Mouse (Mus musculus) G1E (cell line): ENCODE data around the gene Rab2b. TPM values are rescaled to one million over a fixed set of nuclear protein-coding genes. Genes with fewer than 3 reads are reported as not detected.

Source experiments
- ATAC-seq: 2 replicates; pipeline ENCODE4 v1.8.0; 2016; ENCODE audit warnings: mild to moderate bottlenecking; ENCODE audit not compliant: insufficient number of reproducible peaks, poor library complexity, low FRiP score, severe bottlenecking; ENCODE audit errors: extremely low read depth
- DNase-seq: peaks from one replicate; pipeline ENCODE4 v3.0.0; 2012; ENCODE audit warnings: low spot score
- H3K27me3 ChIP-seq: 2 replicates; pipeline ENCODE4 v1.6.1; 2012; ENCODE audit warnings: mild to moderate bottlenecking, low read length, inconsistent platforms; ENCODE audit not compliant: insufficient read depth
- H3K36me3 ChIP-seq: replicated peaks from 2 replicates; pipeline ENCODE3; 2012; ENCODE audit warnings: mild to moderate bottlenecking, inconsistent platforms
- H3K4me1 ChIP-seq: 2 replicates; pipeline ENCODE4 v1.6.1; 2012; ENCODE audit warnings: low read depth, low read length, inconsistent platforms, mixed read lengths; ENCODE audit not compliant: insufficient read depth
- H3K4me3 ChIP-seq: 2 replicates; pipeline ENCODE4 v1.5.1; 2012; ENCODE audit warnings: low read depth, mild to moderate bottlenecking, inconsistent platforms, low read length, moderate library complexity, mixed read lengths
- H3K9me3 ChIP-seq: replicated peaks from 2 replicates; pipeline ENCODE4 v1.6.1; 2012; ENCODE audit warnings: inconsistent platforms
- CTCF ChIP-seq: IDR thresholded peaks from 2 replicates; pipeline ENCODE4 v1.5.1; 2012; ENCODE audit warnings: low read depth, low read length, inconsistent platforms, mixed read lengths
- GATA1 ChIP-seq: IDR thresholded peaks from 2 replicates; pipeline ENCODE4 v1.6.1; 2012; ENCODE audit warnings: borderline replicate concordance, low read length, inconsistent platforms, mixed read lengths
- GATA2 ChIP-seq: IDR thresholded peaks from 2 replicates; pipeline ENCODE4 v1.6.1; 2012; ENCODE audit warnings: low read depth, low read length, inconsistent platforms, borderline replicate concordance
- POLR2AphosphoS5 ChIP-seq: IDR thresholded peaks from 2 replicates; pipeline ENCODE4 v1.6.1; 2012; ENCODE audit warnings: low read depth, low read length, inconsistent platforms; ENCODE audit not compliant: insufficient replicate concordance
- TAL1 ChIP-seq: conservative IDR thresholded peaks from 2 replicates; pipeline ENCODE4 v1.6.1; 2012; ENCODE audit warnings: low read depth, low read length, inconsistent platforms, mixed read lengths
- polyA plus RNA-seq: library from polyadenylated mRNA; stranded (reverse); fragments of >175 nt; gene quantifications from 2 replicates; pipeline ENCODE4 v1.2.3, GENCODE M21; 2012
- total RNA-seq, 2 experiments: library from RNA; stranded (forward) in 1 of 2; stranded (reverse) in 1 of 2; fragments of 200-1000 nt in 1 of 2; fragments of >200 nt in 1 of 2; fragmentation: Nextera tagmentation in 1 of 2; gene quantifications; 2 replicates each; pipeline ENCODE4 v1.2.3; 2014 to 2017

Gene Rab2b
- total and polyA plus RNA-seq, 3 experiments: 0.91 to 31.2 (median 13.8) TPM

DNA sequence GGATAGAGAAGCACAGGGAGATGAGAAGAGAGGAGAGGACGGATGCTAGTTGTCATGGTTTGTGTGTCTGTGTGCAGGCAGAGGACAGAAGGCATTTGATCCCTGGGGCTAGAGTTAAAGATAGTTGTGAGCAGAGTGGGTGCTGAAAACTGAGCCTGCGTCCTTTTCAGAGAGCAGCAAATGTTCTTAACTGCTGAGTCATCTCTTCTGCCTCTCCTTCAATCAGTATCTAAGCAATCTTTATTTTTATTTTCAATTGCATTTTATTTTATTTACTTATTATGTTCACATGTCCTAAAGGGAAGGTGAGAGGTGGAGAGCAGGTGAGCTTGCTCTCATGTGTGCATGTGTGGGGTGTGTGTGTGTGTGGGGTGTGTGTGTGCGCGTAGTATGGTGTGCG lies 4.3 kb upstream of the Rab2b start:
- H3K36me3 ChIP-seq: peaks cover 63% of the 10 kb centered on the region
- H3K4me1 ChIP-seq: peaks cover 31% of the 10 kb centered on the region
- no peak overlapping the region for H3K4me3 ChIP-seq
- no peaks in the 10 kb centered on the region for H3K9me3 ChIP-seq
- ATAC-seq (no peak), DNase-seq (no peak)
- TF ChIP-seq TAL1 (no peak), GATA2 (no peak), POLR2AphosphoS5 (no peak), CTCF (no peak), GATA1 (no peak)
- H3K27me3 ChIP-seq: no peaks in the 10 kb centered on the region

DNA sequence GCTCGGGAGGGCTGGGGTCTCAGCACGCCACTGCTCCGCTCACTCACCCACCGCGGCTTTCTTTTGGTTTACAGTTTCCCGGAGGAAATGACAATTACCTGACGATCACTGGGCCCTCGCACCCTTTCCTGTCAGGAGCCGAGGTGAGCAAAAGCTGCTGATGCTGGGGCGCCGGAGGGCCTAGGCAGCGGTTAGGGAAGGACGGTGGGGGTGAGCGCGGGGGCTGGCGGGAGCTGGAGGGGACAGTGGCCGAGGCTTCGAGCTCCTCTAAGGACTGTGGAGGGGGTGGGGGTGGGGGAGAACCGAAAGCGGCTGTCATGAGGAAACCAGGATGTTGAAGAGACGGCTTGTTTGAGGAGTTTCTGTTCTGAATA lies 389 bp upstream of the Rab2b start:
- DNase-seq (peak; percentile 16), ATAC-seq (no peak)
- H3K27me3 ChIP-seq: no peaks in the 10 kb centered on the region
- peaks cover 42% of the 10 kb centered on the region for H3K36me3 ChIP-seq
- H3K9me3 ChIP-seq: no peaks in the 10 kb centered on the region
- peak overlapping the region; percentile 86 for H3K4me3 ChIP-seq
- peaks cover 31% of the 10 kb centered on the region for H3K4me1 ChIP-seq
- no peak for TF ChIP-seq CTCF
- TF ChIP-seq GATA2: no peak
- TF ChIP-seq POLR2AphosphoS5: no peak
- no peak for TF ChIP-seq TAL1
- no peak for TF ChIP-seq GATA1

- no peak for TF ChIP-seq GATA2
- no peak for TF ChIP-seq GATA1
- no peak for TF ChIP-seq CTCF
- TF ChIP-seq POLR2AphosphoS5: no peak
Measured at GRCm38 (mm10) chr14:52277210-52277609, 2.1 kb downstream of the Rab2b start.

GRCm38 (mm10) chr14:52272781-52273180 lies 6.6 kb downstream of the Rab2b start:
- H3K4me3 ChIP-seq: no peak overlapping the region
- no peaks in the 10 kb centered on the region for H3K9me3 ChIP-seq
- H3K27me3 ChIP-seq: no peaks in the 10 kb centered on the region
- DNase-seq: no peak
- H3K36me3 ChIP-seq: peaks cover 60% of the 10 kb centered on the region
- TF ChIP-seq GATA2: no peak
- TF ChIP-seq TAL1: no peak
- TF ChIP-seq GATA1: no peak
- no peak for TF ChIP-seq CTCF
- TF ChIP-seq POLR2AphosphoS5: no peak
- H3K4me1 ChIP-seq: peaks cover under 1% of the 10 kb centered on the region; the same call in 1 of the 2 replicates
- ATAC-seq: no peak

More at GRCm38 (mm10) chr14:52277210-52277609, 2.1 kb downstream of the Rab2b start:
- Histone ChIP-seq H3K27me3 (no peaks in the 10 kb centered on the region), H3K4me1 (peaks cover 16% of the 10 kb centered on the region), H3K4me3 (no peak overlapping the region), H3K9me3 (no peaks in the 10 kb centered on the region), H3K36me3 (peaks cover 40% of the 10 kb centered on the region)
- no peak for DNase-seq
- ATAC-seq: no peak

GRCm38 (mm10) chr14:52257484-52258213 lies 21.7 kb downstream of the Rab2b start, which contains the start of gene Chd8:
Gene Chd8, minus strand, starts transcription at chr14:52257780.
- no peaks in the 10 kb centered on the region for H3K9me3 ChIP-seq

DNA sequence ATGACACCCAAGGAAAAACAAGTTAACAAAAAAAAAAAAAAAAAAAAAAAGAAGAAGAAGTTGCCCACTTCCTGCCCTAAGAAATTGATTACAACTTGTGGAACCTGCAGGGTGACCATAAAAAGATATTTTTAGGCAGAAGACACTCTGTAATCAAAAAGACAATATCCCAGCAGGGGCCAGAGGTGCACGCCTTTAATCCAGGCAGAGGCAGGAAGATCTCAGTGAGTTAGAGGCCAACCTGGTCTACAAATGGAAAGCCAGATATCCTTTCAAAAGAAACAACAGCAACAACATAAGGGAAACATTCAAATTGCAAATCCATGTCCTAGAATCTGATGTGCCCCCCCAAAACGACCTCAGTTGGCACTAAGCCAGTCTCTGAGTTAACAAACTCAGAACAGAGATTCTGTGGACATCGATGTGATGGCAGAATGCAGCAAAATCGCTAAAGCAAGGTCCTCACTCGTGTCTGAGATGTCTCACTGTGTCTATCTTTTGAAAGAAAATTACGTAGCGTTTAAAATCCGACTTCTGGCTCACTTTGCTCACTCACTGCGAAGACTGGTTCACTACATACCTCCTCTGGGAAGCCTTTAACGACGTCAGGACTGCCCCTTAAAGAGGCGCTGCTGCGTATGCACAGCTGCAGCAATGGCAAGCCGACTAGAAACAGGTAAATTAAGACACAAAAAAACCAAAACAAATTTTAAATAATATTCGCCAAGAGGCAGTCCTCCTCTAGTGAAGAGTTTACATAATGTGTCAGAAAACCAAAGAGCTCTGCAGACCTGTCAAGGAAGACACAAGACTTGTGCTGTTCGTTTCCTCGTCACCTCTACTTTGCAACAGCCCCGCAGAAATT lies 22.8 kb downstream of the Rab2b start:
- ATAC-seq (no peak), DNase-seq (no peak)
- H3K27me3 ChIP-seq: no peaks in the 10 kb centered on the region
- no peaks in the 10 kb centered on the region for H3K9me3 ChIP-seq
- peaks cover 13% of the 10 kb centered on the region for H3K36me3 ChIP-seq
- TF ChIP-seq GATA2: no peak
- no peak for TF ChIP-seq CTCF
- no peak for TF ChIP-seq GATA1
- TF ChIP-seq POLR2AphosphoS5: no peak
- no peak for TF ChIP-seq TAL1
- peaks cover 25% of the 10 kb centered on the region for H3K4me1 ChIP-seq
- H3K4me3 ChIP-seq: peak overlapping the region; percentile 93

More at GRCm38 (mm10) chr14:52257484-52258213, 21.7 kb downstream of the Rab2b start, which contains the start of gene Chd8:
- no peaks in the 10 kb centered on the region for H3K27me3 ChIP-seq
- H3K4me3 ChIP-seq: peak within 1 kb of the TSS; percentile 93
- TF ChIP-seq CTCF (peak; percentile 47), POLR2AphosphoS5 (no peak)
- DNase-seq (peak; percentile 90), ATAC-seq (peak; percentile 97)
- peaks cover 16% of the 10 kb centered on the region for H3K36me3 ChIP-seq
- H3K4me1 ChIP-seq: peaks cover 25% of the 10 kb centered on the region
